Mouse (Mus musculus) embryonic facial prominence, embryonic 15.5 days (tissue): ENCODE data around the gene Slc22a23. TPM values are rescaled to one million over a fixed set of nuclear protein-coding genes. Genes with fewer than 3 reads are reported as not detected.

Experiments
- ATAC-seq: fragments of 200-750 bp; cut with Nextera tagmentation; 2 replicates; pipeline ENCODE4 v1.8.0; 2017; ENCODE audit warnings: low read depth, moderate TSS enrichment; ENCODE audit not compliant: insufficient number of reproducible peaks, low FRiP score, low TSS enrichment
- H3K27ac ChIP-seq: fragments of 300-500 bp; sonication (generic); replicated peaks from 2 replicates; pipeline ENCODE4 v1.5.1; 2015; ENCODE audit warnings: mild to moderate bottlenecking, inconsistent platforms
- H3K27me3 ChIP-seq: fragments of 300-500 bp; sonication (generic); 2 replicates; pipeline ENCODE4 v1.6.1; 2015; ENCODE audit warnings: inconsistent platforms
- H3K36me3 ChIP-seq: fragments of 300-500 bp; sonication (generic); 2 replicates; pipeline ENCODE4 v1.6.1; 2015; ENCODE audit warnings: mild to moderate bottlenecking, inconsistent platforms
- H3K4me1 ChIP-seq: fragments of 300-500 bp; sonication (generic); 2 replicates; pipeline ENCODE4 v1.6.1; 2015; ENCODE audit warnings: inconsistent platforms
- H3K4me2 ChIP-seq: fragments of 300-500 bp; sonication (generic); replicated peaks from 2 replicates; pipeline ENCODE4 v1.6.1; 2015; ENCODE audit warnings: mild to moderate bottlenecking, inconsistent platforms
- H3K4me3 ChIP-seq: fragments of 300-500 bp; sonication (generic); replicated peaks from 2 replicates; pipeline ENCODE4 v1.5.1; 2015; ENCODE audit warnings: mild to moderate bottlenecking, inconsistent platforms
- H3K9ac ChIP-seq: fragments of 300-500 bp; sonication (generic); 2 replicates; pipeline ENCODE4 v1.6.1; 2015; ENCODE audit warnings: inconsistent platforms
- H3K9me3 ChIP-seq: fragments of 300-500 bp; sonication (generic); replicated peaks from 2 replicates; pipeline ENCODE4 v1.6.1; 2016; ENCODE audit warnings: inconsistent platforms
- WGBS: fragments of 180-500 bp; shearing (Covaris S2); methylation state at CpG from one replicate; pipeline ENCODE4 v1.1.7; 2015; 5-methylcytosine and 5-hydroxymethylcytosine counted together
- polyA plus RNA-seq: library from polyadenylated mRNA; unstranded; fragments of >200 nt; fragmentation: Nextera tagmentation; extraction: Ambion mirVana; gene quantifications from 2 replicates; pipeline ENCODE4 v1.2.1, GENCODE M21; 2015

Slc22a23 gene
- polyA plus RNA-seq, 1 experiment from 2014 or later: 4.6 TPM

DNA sequence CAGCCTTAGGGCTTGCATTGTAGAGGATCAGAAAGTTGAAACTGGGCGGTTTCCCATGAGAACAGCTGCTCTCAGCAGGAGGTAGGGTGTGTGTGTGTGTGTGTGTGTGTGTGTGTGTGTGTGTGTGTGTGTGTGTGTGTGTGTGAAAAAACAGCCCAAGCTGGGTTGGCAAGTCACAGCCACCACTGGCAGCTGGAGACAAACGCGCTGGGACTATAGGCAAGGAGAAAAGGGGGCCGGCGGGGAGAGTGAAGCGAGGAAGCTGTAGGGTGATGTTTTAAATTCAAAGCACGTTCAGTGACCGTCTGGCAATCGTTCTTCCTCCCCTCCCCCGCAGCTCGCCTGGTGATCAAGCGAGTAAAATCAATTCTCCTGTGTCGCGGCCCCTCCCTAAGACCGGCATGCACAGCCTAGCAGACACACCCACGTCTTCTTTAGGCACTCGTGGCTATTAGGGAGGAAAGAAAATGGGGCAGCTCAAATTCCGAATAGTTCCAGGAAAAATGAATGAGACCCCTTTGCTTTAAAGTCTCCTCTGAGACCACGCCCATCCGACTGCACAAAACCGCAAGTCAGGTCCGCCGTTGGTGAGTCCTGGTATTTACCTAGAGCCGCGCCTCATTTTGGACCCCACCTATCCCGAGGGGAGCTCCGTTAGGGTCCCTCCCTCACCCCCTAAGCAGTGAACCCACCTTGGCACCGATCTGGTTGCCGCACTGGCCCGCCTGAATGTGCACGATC lies 215.3 kb downstream of the Slc22a23 start:
- H3K4me3 ChIP-seq: peak overlapping the region; percentile 67
- peak overlapping the region; percentile 84 for H3K27ac ChIP-seq
- peak overlapping the region; percentile 42 for H3K9ac ChIP-seq
- H3K27me3 ChIP-seq: peaks cover 7% of the 10 kb centered on the region; the same call in 1 of the 2 replicates
- peak overlapping the region; percentile 87 for H3K4me2 ChIP-seq
- H3K36me3 ChIP-seq: peaks cover 4% of the 10 kb centered on the region; the same call in 1 of the 2 replicates
- WGBS: under 1% methylated on average over 31 of the region's 31 CpGs
- peaks cover 47% of the 10 kb centered on the region for H3K4me1 ChIP-seq
- no peaks in the 10 kb centered on the region for H3K9me3 ChIP-seq
- ATAC-seq: peak; percentile 17; the same call in 1 of the 2 replicates

Other genes starting within 250 kb of the Slc22a23 start
- gene Tubb2b, start 214.7 kb downstream of the Slc22a23 start, polyA plus RNA-seq: 55.4 and 56.9 TPM in 2 replicates
- gene Psmg4, start 182.2 kb downstream of the Slc22a23 start, polyA plus RNA-seq: 72.6 and 76.4 TPM in 2 replicates